Mouse (Mus musculus) hindbrain, embryonic 15.5 days (tissue): ENCODE data around the gene Chd1. TPM values are rescaled to one million over a fixed set of nuclear protein-coding genes. Genes with fewer than 3 reads are reported as not detected.
"Not testable (repeated sequence)": the region's sequence is repeated elsewhere in the genome, so short reads cannot be mapped to it uniquely, and the experiment has no call there.

Experiments used
- ATAC-seq: fragments of 200-750 bp; cut with Nextera tagmentation; 2 replicates; pipeline ENCODE4 v1.8.0; 2017; ENCODE audit warnings: low read depth, moderate number of reproducible peaks, moderate TSS enrichment; ENCODE audit not compliant: low FRiP score
- H3K27ac ChIP-seq: fragments of 300-500 bp; sonication (generic); replicated peaks from 2 replicates; pipeline ENCODE4 v1.5.1; 2015; ENCODE audit warnings: mild to moderate bottlenecking, inconsistent platforms
- H3K27me3 ChIP-seq: fragments of 300-500 bp; sonication (generic); 2 replicates; pipeline ENCODE4 v1.6.1; 2015; ENCODE audit warnings: control low read depth, inconsistent platforms
- H3K36me3 ChIP-seq: fragments of 300-500 bp; sonication (generic); 2 replicates; pipeline ENCODE4 v1.6.1; 2015; ENCODE audit warnings: control low read depth, inconsistent platforms
- H3K4me1 ChIP-seq: fragments of 300-500 bp; sonication (generic); replicated peaks from 2 replicates; pipeline ENCODE4 v1.6.1; 2015; ENCODE audit warnings: control low read depth, inconsistent platforms
- H3K4me2 ChIP-seq: fragments of 300-500 bp; sonication (generic); 2 replicates; pipeline ENCODE4 v1.6.1; 2015; ENCODE audit warnings: moderate library complexity, mild to moderate bottlenecking, inconsistent platforms
- H3K4me3 ChIP-seq: fragments of 300-500 bp; sonication (generic); 2 replicates; pipeline ENCODE4 v1.5.1; 2015; ENCODE audit warnings: mild to moderate bottlenecking, inconsistent platforms
- H3K9ac ChIP-seq: fragments of 300-500 bp; sonication (generic); 2 replicates; pipeline ENCODE4 v1.6.1; 2015; ENCODE audit warnings: inconsistent platforms
- H3K9me3 ChIP-seq: fragments of 300-500 bp; sonication (generic); 2 replicates; pipeline ENCODE4 v1.6.1; 2016; ENCODE audit warnings: control low read depth, inconsistent platforms
- WGBS: fragments of 180-500 bp; shearing (Covaris S2); methylation state at CpG from one replicate; pipeline ENCODE4 v1.1.7; 2015; 5-methylcytosine and 5-hydroxymethylcytosine counted together
- polyA plus RNA-seq: library from polyadenylated mRNA; unstranded; fragments of >200 nt; fragmentation: Nextera tagmentation; extraction: Ambion mirVana; gene quantifications from 2 replicates; pipeline ENCODE4 v1.2.1, GENCODE M21; 2015

Chd1 gene
- polyA plus RNA-seq, 1 experiment from 2014 or later = 16.6 TPM

- Histone ChIP-seq H3K27me3 (no peaks in the 10 kb centered on the region), H3K36me3 (peaks cover 45% of the 10 kb centered on the region), H3K4me2 (no peak overlapping the region), H3K9ac (no peak overlapping the region), H3K27ac (no peak overlapping the region), H3K9me3 (no peaks in the 10 kb centered on the region), H3K4me3 (no peak overlapping the region), H3K4me1 (no peaks in the 10 kb centered on the region)
- 96% methylated on average over 10 of the region's 10 CpGs for WGBS
- ATAC-seq = no peak
Measured at GRCm38 (mm10) chr17:15742953-15743352, 38.2 kb downstream of the Chd1 start.

DNA sequence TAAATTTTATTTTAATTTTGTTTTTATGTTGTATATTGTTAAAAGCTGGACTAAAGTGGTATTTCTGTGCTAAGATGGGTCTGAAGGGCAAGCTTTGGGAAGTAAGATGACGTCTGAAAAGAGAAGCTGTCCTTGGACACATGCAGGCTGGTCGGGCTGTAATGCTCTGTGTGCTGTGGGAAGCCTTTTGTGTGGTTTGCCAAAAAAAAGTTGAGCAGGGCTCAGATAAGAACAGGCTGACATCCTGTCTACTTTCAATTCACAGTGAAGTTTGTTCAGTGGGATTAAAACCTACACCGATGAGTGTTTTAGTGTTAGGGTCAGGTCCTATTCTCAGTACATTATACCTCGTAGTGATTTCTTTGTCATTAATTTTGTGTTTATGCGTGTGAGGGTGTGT lies 38.6 kb downstream of the Chd1 start:
- H3K36me3 ChIP-seq = peaks cover 49% of the 10 kb centered on the region
- no peak for ATAC-seq
- no peak overlapping the region for H3K4me2 ChIP-seq
- H3K9ac ChIP-seq = no peak overlapping the region
- no peaks in the 10 kb centered on the region for H3K27me3 ChIP-seq
- H3K9me3 ChIP-seq = no peaks in the 10 kb centered on the region
- H3K4me1 ChIP-seq = no peaks in the 10 kb centered on the region
- no peak overlapping the region for H3K4me3 ChIP-seq
- WGBS = 84% methylated on average over 5 of the region's 5 CpGs
- H3K27ac ChIP-seq = no peak overlapping the region

DNA sequence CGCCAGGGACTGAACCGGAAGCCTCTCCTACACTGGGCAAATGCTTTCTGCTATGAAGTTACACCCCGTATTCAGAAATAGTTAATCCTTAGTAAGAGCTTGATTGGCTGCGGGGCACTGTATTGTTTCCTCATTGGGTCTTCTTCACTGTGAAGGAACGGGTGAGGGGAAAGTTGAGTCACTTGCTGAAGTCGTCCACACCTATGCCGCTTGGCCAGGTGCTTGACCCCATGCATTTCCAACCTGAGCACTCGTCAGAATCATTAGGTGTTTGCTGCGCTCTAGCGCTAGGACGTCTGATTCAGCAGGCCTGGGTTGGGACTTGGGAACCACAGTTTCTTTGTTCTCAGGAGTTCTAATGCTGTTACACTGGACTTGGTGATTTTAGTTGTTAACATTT lies 41.9 kb downstream of the Chd1 start:
- H3K4me1 ChIP-seq = no peaks in the 10 kb centered on the region
- no peak overlapping the region for H3K4me2 ChIP-seq
- no peaks in the 10 kb centered on the region for H3K27me3 ChIP-seq
- no peak overlapping the region for H3K27ac ChIP-seq
- no peak overlapping the region for H3K4me3 ChIP-seq
- no peaks in the 10 kb centered on the region for H3K9me3 ChIP-seq
- ATAC-seq = no peak
- WGBS = 90% methylated on average over 11 of the region's 11 CpGs
- no peak overlapping the region for H3K9ac ChIP-seq
- H3K36me3 ChIP-seq = peaks cover 57% of the 10 kb centered on the region

DNA sequence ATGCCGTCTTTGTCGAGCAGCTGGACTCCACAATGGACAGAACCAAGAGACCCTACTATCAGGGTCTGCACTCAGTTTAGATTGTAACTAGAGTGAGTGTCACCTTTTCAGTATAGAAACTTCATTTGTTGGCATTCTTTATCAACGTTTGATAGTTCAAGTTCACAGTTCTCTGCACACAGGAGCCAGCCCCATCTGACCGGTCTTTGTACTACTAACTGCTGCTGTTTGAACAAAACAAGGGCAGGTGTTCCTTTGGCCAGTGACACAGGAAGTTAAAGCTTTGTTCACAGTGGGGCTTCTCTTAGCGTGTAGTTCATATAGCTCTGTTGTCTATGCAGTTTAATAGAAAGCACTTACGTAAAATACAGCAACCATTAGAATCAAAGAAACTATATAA lies 43.3 kb downstream of the Chd1 start:
- Histone ChIP-seq H3K4me2 (no peak overlapping the region), H3K27me3 (no peaks in the 10 kb centered on the region), H3K27ac (no peak overlapping the region), H3K4me1 (no peaks in the 10 kb centered on the region), H3K9me3 (no peaks in the 10 kb centered on the region), H3K4me3 (no peak overlapping the region), H3K9ac (no peak overlapping the region), H3K36me3 (peaks cover 51% of the 10 kb centered on the region)
- ATAC-seq = no peak
- 93% methylated on average over 6 of the region's 6 CpGs for WGBS

GRCm38 (mm10) chr17:15751264-15751663 lies 46.5 kb downstream of the Chd1 start:
- peaks cover 54% of the 10 kb centered on the region for H3K36me3 ChIP-seq
- 93% methylated on average over 5 of the region's 5 CpGs for WGBS
- H3K9me3 ChIP-seq = not testable (repeated sequence)

GRCm38 (mm10) chr17:15761191-15761590 lies 56.4 kb downstream of the Chd1 start:
- Histone ChIP-seq H3K4me2 (no peak overlapping the region), H3K4me3 (no peak overlapping the region), H3K9me3 (no peaks in the 10 kb centered on the region), H3K4me1 (no peaks in the 10 kb centered on the region), H3K27me3 (no peaks in the 10 kb centered on the region), H3K27ac (no peak overlapping the region), H3K36me3 (peaks cover 70% of the 10 kb centered on the region), H3K9ac (no peak overlapping the region)
- WGBS = 96% methylated on average over 8 of the region's 8 CpGs
- ATAC-seq = no peak

More at GRCm38 (mm10) chr17:15751264-15751663, 46.5 kb downstream of the Chd1 start:
- not testable (repeated sequence) for H3K9ac ChIP-seq, H3K27me3 ChIP-seq, H3K4me1 ChIP-seq, H3K4me2 ChIP-seq, H3K27ac ChIP-seq, H3K4me3 ChIP-seq, ATAC-seq

- Histone ChIP-seq H3K4me2 (no peak overlapping the region), H3K36me3 (peaks cover 56% of the 10 kb centered on the region), H3K9ac (no peak overlapping the region), H3K27me3 (no peaks in the 10 kb centered on the region), H3K27ac (no peak overlapping the region), H3K9me3 (no peaks in the 10 kb centered on the region), H3K4me1 (no peaks in the 10 kb centered on the region), H3K4me3 (no peak overlapping the region)
- WGBS = 84% methylated on average over 7 of the region's 7 CpGs
- no peak for ATAC-seq
Measured at GRCm38 (mm10) chr17:15769081-15769724, 64.4 kb downstream of the Chd1 start.

DNA sequence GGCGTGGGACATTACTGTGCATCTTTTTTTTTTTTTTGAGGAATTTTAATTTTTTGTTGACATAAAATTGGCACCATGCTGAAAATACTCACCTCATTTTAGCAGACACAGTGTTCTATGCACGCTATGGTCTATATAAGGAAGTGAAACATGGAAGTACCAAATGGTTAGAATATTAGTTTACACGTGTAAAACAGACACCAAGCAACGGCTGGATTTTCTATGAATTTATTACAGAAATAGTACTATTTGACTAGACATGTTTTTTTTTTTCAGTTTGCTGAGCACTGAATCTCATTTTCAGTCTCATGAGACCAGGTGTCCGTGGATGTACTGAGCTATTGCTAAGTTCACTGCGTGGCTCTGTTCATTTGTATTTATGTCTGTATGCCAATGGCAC lies 69.2 kb downstream of the Chd1 start:
- no peak overlapping the region for H3K4me3 ChIP-seq
- ATAC-seq = no peak
- H3K36me3 ChIP-seq = peaks cover 19% of the 10 kb centered on the region
- H3K4me1 ChIP-seq = no peaks in the 10 kb centered on the region
- H3K4me2 ChIP-seq = no peak overlapping the region
- 77% methylated on average over 6 of the region's 6 CpGs for WGBS
- H3K27ac ChIP-seq = no peak overlapping the region
- H3K9ac ChIP-seq = no peak overlapping the region
- no peaks in the 10 kb centered on the region for H3K27me3 ChIP-seq
- no peaks in the 10 kb centered on the region for H3K9me3 ChIP-seq

DNA sequence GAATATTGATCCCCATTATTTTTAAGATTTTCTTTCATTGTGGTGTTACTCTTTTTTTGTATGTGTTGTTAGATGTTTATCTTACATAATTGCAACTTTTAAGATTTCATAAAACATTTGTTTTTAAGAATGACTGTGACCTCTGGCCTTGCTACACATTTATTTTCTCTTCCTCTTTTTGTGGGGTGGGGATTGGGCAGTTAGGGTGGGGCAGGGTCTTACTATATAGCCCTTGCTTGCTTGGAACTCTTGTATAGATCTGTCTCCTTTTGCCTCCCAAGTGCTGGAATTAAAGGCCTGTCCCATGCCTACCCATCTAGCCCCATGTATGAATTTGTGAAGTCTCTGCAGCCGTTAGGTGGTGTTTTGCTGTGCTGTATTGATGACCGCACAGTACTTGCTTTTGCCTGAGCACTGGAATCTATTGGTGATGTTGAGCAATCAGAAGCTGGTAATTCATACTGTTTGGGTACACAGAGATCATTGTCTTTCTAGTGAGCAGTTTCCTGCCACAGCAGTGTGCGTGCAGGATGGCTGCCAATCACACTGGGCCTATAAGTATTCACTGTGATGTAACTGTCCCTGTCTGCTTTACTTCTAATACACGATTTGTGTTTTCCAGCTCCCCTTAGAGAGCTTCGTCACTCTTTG lies 69.9 kb downstream of the Chd1 start:
- Histone ChIP-seq H3K27me3 (no peaks in the 10 kb centered on the region), H3K4me2 (no peak overlapping the region), H3K4me3 (no peak overlapping the region), H3K27ac (no peak overlapping the region), H3K9ac (no peak overlapping the region), H3K36me3 (peaks cover 12% of the 10 kb centered on the region), H3K4me1 (no peaks in the 10 kb centered on the region), H3K9me3 (no peaks in the 10 kb centered on the region)
- ATAC-seq = no peak
- WGBS = 79% methylated on average over 5 of the region's 5 CpGs

GRCm38 (mm10) chr17:15776349-15776748 lies 71.6 kb downstream of the Chd1 start:
- Histone ChIP-seq H3K9me3 (no peaks in the 10 kb centered on the region), H3K4me1 (no peaks in the 10 kb centered on the region), H3K9ac (no peak overlapping the region), H3K4me2 (no peak overlapping the region), H3K4me3 (no peak overlapping the region), H3K27me3 (no peaks in the 10 kb centered on the region), H3K27ac (no peak overlapping the region), H3K36me3 (no peaks in the 10 kb centered on the region)
- WGBS = 78% methylated on average over 5 of the region's 5 CpGs
- no peak for ATAC-seq

DNA sequence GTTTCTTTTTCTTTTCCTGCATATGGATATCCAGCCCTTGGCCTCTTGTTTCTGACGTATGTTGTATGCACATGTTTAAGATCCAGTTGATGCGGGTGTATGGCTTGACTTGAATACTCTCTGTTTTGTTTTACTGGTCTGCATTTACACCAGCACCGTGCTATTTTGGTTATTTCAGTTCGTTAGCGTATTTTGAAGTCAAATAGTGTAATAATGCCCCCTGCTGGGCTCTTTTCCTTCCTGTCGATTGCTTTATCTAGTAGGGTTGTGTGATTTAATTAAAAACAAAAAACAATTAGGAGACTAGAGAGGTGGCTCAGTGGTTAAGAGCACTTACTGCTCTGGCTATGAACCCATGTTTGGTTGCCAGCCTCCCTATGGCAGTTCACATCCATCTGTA lies 73.2 kb downstream of the Chd1 start:
- Histone ChIP-seq H3K4me1 (no peaks in the 10 kb centered on the region), H3K27ac (no peak overlapping the region), H3K4me3 (no peak overlapping the region), H3K4me2 (no peak overlapping the region), H3K9ac (no peak overlapping the region), H3K27me3 (no peaks in the 10 kb centered on the region), H3K9me3 (no peaks in the 10 kb centered on the region), H3K36me3 (no peaks in the 10 kb centered on the region)
- ATAC-seq = no peak
- WGBS = 81% methylated on average over 6 of the region's 6 CpGs

DNA sequence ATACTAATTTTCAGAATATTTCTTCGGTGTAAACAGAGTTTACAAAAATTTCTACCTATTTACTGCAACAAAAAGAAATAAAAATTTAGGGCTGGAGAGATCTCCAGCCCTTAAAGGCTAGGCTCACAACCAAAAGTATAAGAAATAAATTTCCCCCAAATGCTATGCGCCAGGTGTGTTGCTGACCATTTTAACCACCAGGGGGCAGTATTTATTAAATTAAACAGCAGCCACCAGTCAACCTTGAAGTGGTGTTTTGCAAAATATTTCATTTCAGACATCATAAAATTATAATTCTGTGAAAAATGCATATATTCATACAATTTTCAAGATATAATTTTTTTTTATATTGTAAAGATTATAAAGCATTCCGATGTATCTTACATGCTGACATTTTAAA lies 82.3 kb downstream of the Chd1 start:
- WGBS = 34% methylated on average over 3 of the region's 3 CpGs
- Histone ChIP-seq H3K4me1 (no peaks in the 10 kb centered on the region), H3K27ac (no peak overlapping the region), H3K9ac (no peak overlapping the region), H3K9me3 (no peaks in the 10 kb centered on the region), H3K4me2 (no peak overlapping the region), H3K4me3 (no peak overlapping the region), H3K27me3 (no peaks in the 10 kb centered on the region), H3K36me3 (no peaks in the 10 kb centered on the region)
- ATAC-seq = no peak

GRCm38 (mm10) chr17:15790716-15791115 lies 85.9 kb downstream of the Chd1 start:
- no peak for ATAC-seq
- Histone ChIP-seq H3K36me3 (no peaks in the 10 kb centered on the region), H3K9ac (no peak overlapping the region), H3K27ac (no peak overlapping the region), H3K4me1 (no peaks in the 10 kb centered on the region), H3K4me2 (no peak overlapping the region), H3K4me3 (no peak overlapping the region), H3K27me3 (no peaks in the 10 kb centered on the region), H3K9me3 (no peaks in the 10 kb centered on the region)
- 89% methylated on average over 8 of the region's 8 CpGs for WGBS
